Mouse (Mus musculus) neutrophil, adult 65 days (primary cell): Measurements from ENCODE around the gene Serpine3. TPM values are rescaled to one million over a fixed set of nuclear protein-coding genes. Genes with fewer than 3 reads are reported as not detected.

Source experiments
- total RNA-seq: library from RNA; stranded (reverse); gene quantifications from 2 replicates; pipeline ENCODE4 v1.2.4, GENCODE M21; 2023

Serpine3 gene
- total RNA-seq, result not detected in 2 replicates

GRCm38 (mm10) chr14:62663367-62663766, at the start of gene Serpine3:
Gene Serpine3, plus strand, starts transcription at chr14:62663667.

Other genes with a start within 250 kb of the Serpine3 start
- not detected in 2 replicates for gene Gucy1b2, start 207.4 kb upstream of the Serpine3 start, total RNA-seq
- not detected in 2 replicates for gene Fam124a, start 107.9 kb upstream of the Serpine3 start, total RNA-seq
- gene Gm4131, start 96.7 kb upstream of the Serpine3 start, total RNA-seq, result not detected in 2 replicates
- 27.9 and 28.0 TPM in 2 replicates for gene Ints6, start 97.5 kb downstream of the Serpine3 start, total RNA-seq
- 65.7 and 86.2 TPM in 2 replicates for gene Wdfy2, start 174.0 kb downstream of the Serpine3 start, total RNA-seq